Mouse (Mus musculus): ENCODE results near the gene Trim3.
A peak's percentile ranks its signal among the peaks of the same experiment; 100 is the strongest.

DNA sequence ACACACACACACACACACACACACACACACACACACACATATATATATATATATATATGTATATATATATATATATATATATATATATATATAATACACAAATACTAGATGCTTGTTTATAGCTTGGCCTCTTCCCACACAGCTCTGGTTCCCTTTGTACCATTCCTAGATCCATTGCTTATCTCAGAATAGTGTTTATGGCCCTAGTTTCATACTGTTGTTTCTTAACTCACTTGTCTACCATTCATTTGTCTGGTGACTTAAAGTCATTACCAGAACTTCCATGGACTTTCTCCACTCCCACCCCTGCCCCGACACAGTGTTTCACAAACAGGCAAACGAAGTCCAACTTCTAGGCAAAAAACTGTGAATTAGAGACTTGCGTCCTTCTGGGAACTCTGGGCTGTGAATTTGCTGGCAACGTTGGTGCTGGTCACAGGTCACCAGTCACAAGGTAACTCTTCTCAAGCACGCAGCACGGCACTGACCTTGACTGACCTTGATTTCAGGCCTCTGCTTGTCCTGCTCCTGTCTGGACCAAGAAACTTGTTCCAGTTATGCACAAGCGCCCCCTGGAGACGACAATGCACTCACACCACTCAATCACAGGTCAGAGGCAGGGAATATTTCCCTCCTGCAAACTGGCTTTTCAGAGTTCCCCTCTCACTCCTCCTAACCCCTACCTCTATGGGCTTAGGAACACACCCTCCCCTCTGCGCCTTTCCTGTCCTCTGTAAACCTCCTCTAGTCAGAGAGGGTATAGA, 30.3 kb downstream of the Trim3 start:
- no peak for TF ChIP-seq POLR2A (IDR thresholded peaks at IDR 0.05; ENCODE audit: insufficient read depth, low read depth, low read length)
- TF ChIP-seq CTCF (IDR thresholded peaks at IDR 0.05; ENCODE audit: insufficient read depth, low read depth, low read length): 0 out of 2 replicates have a peak, but pooled peaks have one; percentile 37
